ENCODE assay signal across 26 mouse cellular contexts in the genomic region with DNA sequence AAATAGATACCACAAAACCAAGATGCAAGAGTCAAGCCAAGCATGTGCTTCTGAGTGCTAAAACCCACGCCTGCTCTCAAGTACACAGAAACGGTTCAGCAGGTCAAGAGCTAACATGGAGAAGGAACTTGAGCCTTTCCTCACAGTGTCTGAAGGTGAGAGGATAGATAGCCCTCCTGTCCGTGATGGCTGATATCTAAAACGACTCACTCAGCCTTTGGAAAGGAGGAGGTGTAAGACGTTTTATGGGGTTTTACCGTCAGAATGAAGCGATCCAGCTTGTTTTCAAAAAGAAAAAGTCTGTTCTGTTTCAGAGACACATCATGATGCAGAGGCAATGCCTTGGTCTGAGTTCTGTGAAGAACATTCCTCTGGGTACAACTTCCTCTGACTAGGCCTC. TPM values are rescaled to one million over a fixed set of nuclear protein-coding genes. Genes with fewer than 3 reads are reported as not detected.
"Had no signal": no experiment of that assay in that cellular context is flagged by ENCODE, and none has a peak within 500 bp of the region (broad histone marks: within the 10 kb centered on the region; RNA-seq: fewer than 3 reads in every experiment).

No protein-coding gene starts in this region.

- H3K36me3 ChIP-seq: heart, embryonic 10.5 days; heart, embryonic 12.5 days; intestine, embryonic 15.5 days; limb, embryonic 12.5 days had no signal

- ATAC-seq: forebrain, embryonic 16.5 days; hindbrain, embryonic 16.5 days; inflammation-experienced regulatory T-cells, adult 6 months; intestine, embryonic 15.5 days; intestine, postnatal 0 days had no signal

- H3K27ac ChIP-seq: gastrocnemius, adult 2 months; heart, embryonic 10.5 days; hindbrain, embryonic 10.5 days; hindbrain, embryonic 12.5 days; hindbrain, embryonic 14.5 days; intestine, embryonic 15.5 days; left cerebral cortex, adult 2 months; limb, embryonic 10.5 days; limb, embryonic 12.5 days had no signal

- H3K4me3 ChIP-seq: gastrocnemius, adult 2 months; heart, embryonic 10.5 days; heart, embryonic 12.5 days; hindbrain, embryonic 10.5 days; hindbrain, embryonic 12.5 days; intestine, embryonic 15.5 days; left cerebral cortex, adult 2 months; limb, embryonic 10.5 days; limb, embryonic 12.5 days had no signal

- H3K9ac ChIP-seq: heart, embryonic 12.5 days; hindbrain, embryonic 12.5 days; hindbrain, embryonic 14.5 days; intestine, embryonic 15.5 days; limb, embryonic 12.5 days had no signal

- H3K9me3 ChIP-seq: heart, embryonic 10.5 days; heart, embryonic 12.5 days; hindbrain, embryonic 10.5 days; hindbrain, embryonic 12.5 days; intestine, embryonic 15.5 days; limb, embryonic 10.5 days; limb, embryonic 12.5 days had no signal

- H3K4me2 ChIP-seq: heart, embryonic 12.5 days; hindbrain, embryonic 12.5 days; hindbrain, embryonic 14.5 days; intestine, embryonic 15.5 days; limb, embryonic 12.5 days had no signal

- H3K27me3 ChIP-seq: heart, embryonic 12.5 days; hindbrain, embryonic 12.5 days; intestine, embryonic 15.5 days; limb, embryonic 12.5 days had no signal

- DNase-seq: gastrocnemius, adult 2 months; gastrocnemius, postnatal 10 days; gastrocnemius, postnatal 25 days; heart, adult 18-20 months; heart, postnatal 10 days; heart, postnatal 4 days; kidney, adult 18-20 months; kidney, adult 8-10 months; kidney, postnatal 10 days; kidney, postnatal 25 days; kidney, postnatal 4 days; layer of hippocampus, adult 9-11 months had no signal

RNA-seq across cellular contexts. Expression of a gene that starts 58.4 kb away (rescaled TPM):
- total RNA-seq: granulocyte monocyte progenitor cell, adult 5-6 weeks had no signal
